Mouse (Mus musculus) hindbrain, embryonic 11.5 days (tissue): ENCODE results near the gene Hist1h4k. TPM values are rescaled to one million over a fixed set of nuclear protein-coding genes. Genes with fewer than 3 reads are reported as not detected.
"Not testable (repeated sequence)": the region's sequence is repeated elsewhere in the genome, so short reads cannot be mapped to it uniquely, and the experiment has no call there.

Experiments
- ATAC-seq: fragments of 200-750 bp; cut with Nextera tagmentation; 2 replicates; pipeline ENCODE4 v1.8.0; 2017; ENCODE audit warnings: mild to moderate bottlenecking, moderate TSS enrichment, moderate library complexity; ENCODE audit not compliant: low FRiP score
- DNase-seq: peaks from one replicate; pipeline ENCODE4 v3.0.0-alpha.2; 2015; ENCODE audit warnings: low spot score
- H3K27ac ChIP-seq: fragments of 300-500 bp; sonication (generic); 2 replicates; pipeline ENCODE4 v1.5.1; 2014; ENCODE audit warnings: mild to moderate bottlenecking, low read depth, low read length
- H3K27me3 ChIP-seq: fragments of 300-500 bp; sonication (generic); 2 replicates; pipeline ENCODE4 v1.6.1; 2014; ENCODE audit warnings: mild to moderate bottlenecking, low read length, moderate library complexity, mixed read lengths; ENCODE audit not compliant: control insufficient read depth, insufficient read depth
- H3K36me3 ChIP-seq: fragments of 300-500 bp; sonication (generic); 2 replicates; pipeline ENCODE4 v1.6.1; 2014; ENCODE audit warnings: mild to moderate bottlenecking, low read length, moderate library complexity, mixed read lengths; ENCODE audit not compliant: control insufficient read depth, insufficient read depth
- H3K4me1 ChIP-seq: fragments of 300-500 bp; sonication (generic); replicated peaks from 2 replicates; pipeline ENCODE4 v1.6.1; 2014; ENCODE audit warnings: low read length, mixed read lengths; ENCODE audit not compliant: control insufficient read depth, insufficient read depth
- H3K4me2 ChIP-seq: fragments of 300-500 bp; sonication (generic); replicated peaks from 2 replicates; pipeline ENCODE4 v1.6.1; 2014; ENCODE audit warnings: mild to moderate bottlenecking, low read depth, low read length
- H3K4me3 ChIP-seq: fragments of 300-500 bp; sonication (generic); 2 replicates; pipeline ENCODE4 v1.5.1; 2014; ENCODE audit warnings: low read depth, low read length
- H3K9ac ChIP-seq: fragments of 300-500 bp; sonication (generic); 2 replicates; pipeline ENCODE4 v1.6.1; 2014; ENCODE audit warnings: low read depth, low read length
- H3K9me3 ChIP-seq: fragments of 300-500 bp; sonication (generic); 2 replicates; pipeline ENCODE4 v1.6.1; 2016; ENCODE audit warnings: low read length; ENCODE audit not compliant: control insufficient read depth
- WGBS: fragments of 180-500 bp; shearing (Covaris S2); extraction: QIAGEN DNeasy Blood & Tissue Kit; methylation state at CpG from one replicate; pipeline ENCODE4 v1.1.7; 2014; 5-methylcytosine and 5-hydroxymethylcytosine counted together
- polyA plus RNA-seq: library from polyadenylated mRNA; unstranded; fragments of >200 nt; fragmentation: Nextera tagmentation; extraction: Ambion mirVana; gene quantifications from 2 replicates; pipeline ENCODE4 v1.2.1, GENCODE M21; 2014

The Hist1h4k gene
- 2.4 and 8.0 TPM in 2 replicates for polyA plus RNA-seq

GRCm38 (mm10) chr13:21750159-21751017, at the start of gene Hist1h4k:
Gene Hist1h4k (minus strand): TSS chr13:21750505.
- peak within 1 kb of the TSS; percentile 56 for H3K4me3 ChIP-seq
- peak; percentile 85 for ATAC-seq
- H3K9me3 ChIP-seq, H3K36me3 ChIP-seq, H3K27me3 ChIP-seq, H3K4me1 ChIP-seq: not testable (repeated sequence)
- DNase-seq, result peak; percentile 97
- H3K4me2 ChIP-seq, result peak within 1 kb of the TSS; percentile 72
- WGBS, result under 1% methylated on average over 46 of the region's 56 CpGs
- H3K9ac ChIP-seq, result peak within 1 kb of the TSS; percentile 64
- peak within 1 kb of the TSS; percentile 93 for H3K27ac ChIP-seq

- H3K9me3 ChIP-seq, H3K4me1 ChIP-seq, ATAC-seq, H3K36me3 ChIP-seq, H3K9ac ChIP-seq, H3K4me3 ChIP-seq, H3K4me2 ChIP-seq, H3K27ac ChIP-seq, DNase-seq, H3K27me3 ChIP-seq: not testable (repeated sequence)
Observed at GRCm38 (mm10) chr13:21797163-21797562, 46.9 kb upstream of the Hist1h4k start.

GRCm38 (mm10) chr13:21795584-21795983, 45.3 kb upstream of the Hist1h4k start:
- WGBS, result 90% methylated on average over 7 of the region's 7 CpGs
- H3K4me2 ChIP-seq, result no peak overlapping the region
- no peaks in the 10 kb centered on the region for H3K4me1 ChIP-seq
- no peak overlapping the region for H3K4me3 ChIP-seq
- no peak for ATAC-seq
- no peaks in the 10 kb centered on the region for H3K27me3 ChIP-seq
- H3K36me3 ChIP-seq, result no peaks in the 10 kb centered on the region
- no peak overlapping the region for H3K9ac ChIP-seq
- DNase-seq, result no peak
- no peak overlapping the region for H3K27ac ChIP-seq
- no peaks in the 10 kb centered on the region for H3K9me3 ChIP-seq

GRCm38 (mm10) chr13:21790601-21791283, 40.4 kb upstream of the Hist1h4k start:
- Histone ChIP-seq H3K4me3 (no peak overlapping the region), H3K4me2 (peak overlapping the region; percentile 19; the same call in 1 of the 2 replicates), H3K27ac (0 out of 2 replicates have a peak overlapping the region, but pooled peaks have one; percentile 33), H3K36me3 (no peaks in the 10 kb centered on the region), H3K4me1 (0 out of 2 replicates have a peak, but pooled peaks cover 5% of the 10 kb centered on the region), H3K9me3 (no peaks in the 10 kb centered on the region), H3K27me3 (no peaks in the 10 kb centered on the region), H3K9ac (peak overlapping the region; percentile 31; the same call in 1 of the 2 replicates)
- 8% methylated on average over 17 of the region's 18 CpGs for whole genome bisulfite sequencing
- no peak for ATAC-seq
- DNase-seq, result peak; percentile 38

- Histone ChIP-seq H3K27me3 (no peaks in the 10 kb centered on the region), H3K9me3 (no peaks in the 10 kb centered on the region), H3K9ac (no peak overlapping the region), H3K4me3 (no peak overlapping the region), H3K4me1 (0 out of 2 replicates have a peak, but pooled peaks cover 5% of the 10 kb centered on the region), H3K36me3 (no peaks in the 10 kb centered on the region), H3K27ac (no peak overlapping the region), H3K4me2 (no peak overlapping the region)
- no peak for ATAC-seq
- DNase-seq, result no peak
- WGBS, result 62% methylated on average over 6 of the region's 6 CpGs
Observed at GRCm38 (mm10) chr13:21789925-21790324, 39.6 kb upstream of the Hist1h4k start.

GRCm38 (mm10) chr13:21787760-21788593, 37.7 kb upstream of the Hist1h4k start:
- ATAC-seq (peak; percentile 53), DNase-seq (peak; percentile 44)
- peak overlapping the region; percentile 74 for H3K27ac ChIP-seq
- no peaks in the 10 kb centered on the region for H3K9me3 ChIP-seq
- peak overlapping the region; percentile 20; the same call in 1 of the 2 replicates for H3K4me3 ChIP-seq
- no peaks in the 10 kb centered on the region for H3K36me3 ChIP-seq
- peak overlapping the region; percentile 31 for H3K9ac ChIP-seq
- 0 out of 2 replicates have a peak, but pooled peaks cover 5% of the 10 kb centered on the region for H3K4me1 ChIP-seq
- H3K4me2 ChIP-seq, result peak overlapping the region; percentile 33
- WGBS, result 19% methylated on average over 10 of the region's 21 CpGs
- H3K27me3 ChIP-seq, result no peaks in the 10 kb centered on the region

GRCm38 (mm10) chr13:21786899-21787629, 36.8 kb upstream of the Hist1h4k start, which contains the start of the genes Hist1h2an and Hist1h2bp:
Gene Hist1h2an (minus strand): TSS chr13:21787218.
Gene Hist1h2bp (plus strand): TSS chr13:21787461.
- H3K36me3 ChIP-seq, H3K4me1 ChIP-seq, H3K27me3 ChIP-seq, H3K9me3 ChIP-seq: not testable (repeated sequence)
- Histone ChIP-seq H3K4me3 (peak within 1 kb of the TSS; percentile 30), H3K9ac (peak within 1 kb of the TSS; percentile 53), H3K27ac (peak within 1 kb of the TSS; percentile 84), H3K4me2 (peak within 1 kb of the TSS; percentile 45)
- DNase-seq, result peak; percentile 91
- peak; percentile 96 for ATAC-seq
- under 1% methylated on average over 36 of the region's 63 CpGs for WGBS
